Mouse (Mus musculus) ES-E14 (cell line): ENCODE results near the gene Tex33.

Source experiments
- CHD2 ChIP-seq: IDR thresholded peaks from 2 replicates; pipeline ENCODE4 v1.6.1; 2014; ENCODE audit warnings: mild to moderate bottlenecking, low read depth, low read length, inconsistent platforms
- ZC3H11A ChIP-seq: IDR thresholded peaks from 2 replicates; pipeline ENCODE4 v1.6.1; 2012; ENCODE audit warnings: low read depth, mild to moderate bottlenecking, inconsistent platforms, low read length, borderline replicate concordance

GRCm38 (mm10) chr15:78351586-78352165 is 44.0 kb downstream of the Tex33 start:
- no peak for TF ChIP-seq CHD2
- no peak for TF ChIP-seq ZC3H11A
